Mouse (Mus musculus): ENCODE results near the gene Cdk19. TPM values are rescaled to one million over a fixed set of nuclear protein-coding genes. Genes with fewer than 3 reads are reported as not detected.
A peak's percentile ranks its signal among the peaks of the same experiment; 100 is the strongest.

Cdk19 gene
- total and polyA plus RNA-seq, 3 experiments: 3.3 to 4.7 (median 4.0) TPM

- Histone ChIP-seq H3K36me3 (replicated peaks in 1 of 2; ENCODE audit: control insufficient read depth in 1 of 2, insufficient read depth in 1 of 2, low read length in 1 of 2) (no peaks in the 10 kb centered on the region), H3K9ac (ENCODE audit: insufficient read depth, low read depth) (no peak overlapping the region), H3K27me3 (replicated peaks) (no peaks in the 10 kb centered on the region), H3K4me2 (ENCODE audit: insufficient read depth, low read depth, poor library complexity, severe bottlenecking) (no peak overlapping the region), H3K79me2 (replicated peaks; ENCODE audit: control insufficient read depth, extremely low read depth, insufficient read depth, poor library complexity, severe bottlenecking) (no peaks in the 10 kb centered on the region), H3K9me3 (replicated peaks; ENCODE audit: low read length) (no peaks in the 10 kb centered on the region), H3K27ac (ENCODE audit: insufficient read depth, low read depth) (no peak overlapping the region), H3K4me3 (replicated peaks in 1 of 3; ENCODE audit: low read depth in 2 of 3, low read length in 2 of 3, poor library complexity in 1 of 3) (no peak overlapping the region), H3K4me1 (ENCODE audit: control insufficient read depth in 1 of 2, insufficient read depth in 2 of 2) (peaks cover 0 to 4% of the 10 kb centered on the region in 2 experiments; a peak in 1 of 4 replicates)
- TF ChIP-seq MEF2A (IDR thresholded peaks at IDR 0.05; ENCODE audit: borderline replicate concordance, low read depth, low read length): no peak
- TF ChIP-seq MXI1 (IDR thresholded peaks at IDR 0.05; ENCODE audit: low read depth, low read length): no peak
- TF ChIP-seq MAFK (IDR thresholded peaks at IDR 0.05; ENCODE audit: insufficient replicate concordance, low read length): no peak
- no peak for TF ChIP-seq CHD1 (IDR thresholded peaks at IDR 0.05; ENCODE audit: low read depth, low read length)
- no peak for TF ChIP-seq ZMIZ1 (IDR thresholded peaks at IDR 0.05; ENCODE audit: low read depth, low read length)
- no peak for TF ChIP-seq POLR2AphosphoS2 (IDR thresholded peaks at IDR 0.05; ENCODE audit: low read depth, low read length)
- no peak for TF ChIP-seq NELFE (IDR thresholded peaks at IDR 0.05; ENCODE audit: low read depth, low read length)
- TF ChIP-seq USF1 (IDR thresholded peaks at IDR 0.05; ENCODE audit: low read depth, low read length): no peak
- dilution Hi-C loops (cut with MboI; ENCODE audit: extremely low pct_ligation_motif_present, extremely low pct_unique_long_range_greater_than_20kb, low sequenced_read_pairs): no loop called here
- DNase-seq (ENCODE audit: extremely low read depth): no peak
- in situ Hi-C loops (cut with MboI; ENCODE audit: low pct_ligation_motif_present, low pct_unique_long_range_greater_than_20kb, low sequenced_read_pairs): no loop called here
Observed at GRCm38 (mm10) chr10:40428633-40429032, 89.3 kb downstream of the Cdk19 start.

- H3K36me3 ChIP-seq (replicated peaks in 1 of 2; ENCODE audit: control insufficient read depth in 1 of 2, insufficient read depth in 1 of 2, low read length in 1 of 2): no peaks in the 10 kb centered on the region
- TF ChIP-seq IRF4 (IDR thresholded peaks at IDR 0.05; ENCODE audit: low read depth, low read length) (no peak), NRF1 (IDR thresholded peaks at IDR 0.05; ENCODE audit: low read depth, low read length) (no peak), RAD21 (IDR thresholded peaks at IDR 0.05; ENCODE audit: low read depth, low read length) (peak; percentile 23), CTCF (conservative IDR thresholded peaks at IDR 0.05 in 1 of 2, IDR thresholded peaks at IDR 0.05 in 1 of 2; ENCODE audit: low read depth in 2 of 2, low read length in 2 of 2) (peak in 1 of 2 experiments; percentile 46; a peak in 2 of 4 replicates), SMC3 (IDR thresholded peaks at IDR 0.05; ENCODE audit: low read depth, low read length) (peak; percentile 20), E2F4 (IDR thresholded peaks at IDR 0.05; ENCODE audit: insufficient replicate concordance, low read depth, low read length) (no peak)
Observed at GRCm38 (mm10) chr10:40429081-40429480, 89.7 kb downstream of the Cdk19 start.

GRCm38 (mm10) chr10:40430209-40430608 is 90.8 kb downstream of the Cdk19 start:
- Histone ChIP-seq H3K4me1 (ENCODE audit: control insufficient read depth in 1 of 2, insufficient read depth in 2 of 2) (peaks cover 0 to 11% of the 10 kb centered on the region in 2 experiments; a peak in 2 of 4 replicates), H3K27ac (ENCODE audit: insufficient read depth, low read depth) (no peak overlapping the region), H3K9me3 (replicated peaks; ENCODE audit: low read length) (no peaks in the 10 kb centered on the region), H3K9ac (ENCODE audit: insufficient read depth, low read depth) (no peak overlapping the region), H3K4me2 (ENCODE audit: insufficient read depth, low read depth, poor library complexity, severe bottlenecking) (no peak overlapping the region), H3K36me3 (replicated peaks in 1 of 2; ENCODE audit: control insufficient read depth in 1 of 2, insufficient read depth in 1 of 2, low read length in 1 of 2) (no peaks in the 10 kb centered on the region), H3K27me3 (replicated peaks) (no peaks in the 10 kb centered on the region), H3K4me3 (replicated peaks in 1 of 3; ENCODE audit: low read depth in 2 of 3, low read length in 2 of 3, poor library complexity in 1 of 3) (no peak overlapping the region), H3K79me2 (replicated peaks; ENCODE audit: control insufficient read depth, extremely low read depth, insufficient read depth, poor library complexity, severe bottlenecking) (no peaks in the 10 kb centered on the region)
- in situ Hi-C loops (cut with MboI; ENCODE audit: low pct_ligation_motif_present, low pct_unique_long_range_greater_than_20kb, low sequenced_read_pairs) (no loop called here), dilution Hi-C loops (cut with MboI; ENCODE audit: extremely low pct_ligation_motif_present, extremely low pct_unique_long_range_greater_than_20kb, low sequenced_read_pairs) (no loop called here)
- TF ChIP-seq MAFK (IDR thresholded peaks at IDR 0.05; ENCODE audit: insufficient replicate concordance, low read length) (no peak), ELF1 (IDR thresholded peaks at IDR 0.05; ENCODE audit: low read depth, low read length) (no peak), NELFE (IDR thresholded peaks at IDR 0.05; ENCODE audit: low read depth, low read length) (no peak), MYC (IDR thresholded peaks at IDR 0.05; ENCODE audit: low read depth, low read length) (no peak), JUN (IDR thresholded peaks at IDR 0.05; ENCODE audit: insufficient read depth, low read depth, low read length) (no peak), ZKSCAN1 (IDR thresholded peaks at IDR 0.05; ENCODE audit: borderline replicate concordance, low read depth, low read length) (no peak), CTCF (conservative IDR thresholded peaks at IDR 0.05 in 1 of 2, IDR thresholded peaks at IDR 0.05 in 1 of 2; ENCODE audit: low read depth in 2 of 2, low read length in 2 of 2) (no peak), BHLHE40 (IDR thresholded peaks at IDR 0.05; ENCODE audit: low read depth, low read length) (no peak), JUND (conservative IDR thresholded peaks at IDR 0.05; ENCODE audit: low read depth, low read length) (no peak), SMC3 (IDR thresholded peaks at IDR 0.05; ENCODE audit: low read depth, low read length) (no peak), HCFC1 (IDR thresholded peaks at IDR 0.05; ENCODE audit: low read depth, low read length) (no peak), ZMIZ1 (IDR thresholded peaks at IDR 0.05; ENCODE audit: low read depth, low read length) (no peak), CHD1 (IDR thresholded peaks at IDR 0.05; ENCODE audit: low read depth, low read length) (no peak), CHD2 (IDR thresholded peaks at IDR 0.05; ENCODE audit: low read length) (no peak), TCF12 (IDR thresholded peaks at IDR 0.05; ENCODE audit: low read depth, low read length) (no peak), MXI1 (IDR thresholded peaks at IDR 0.05; ENCODE audit: low read depth, low read length) (no peak)
- no peak for DNase-seq (ENCODE audit: extremely low read depth)

More at GRCm38 (mm10) chr10:40429081-40429480, 89.7 kb downstream of the Cdk19 start:
- H3K4me1 ChIP-seq (ENCODE audit: control insufficient read depth in 1 of 2, insufficient read depth in 2 of 2): peaks cover 0 to 8% of the 10 kb centered on the region in 2 experiments; a peak in 2 of 4 replicates
- no peak overlapping the region for H3K4me2 ChIP-seq (ENCODE audit: insufficient read depth, low read depth, poor library complexity, severe bottlenecking)
- H3K9ac ChIP-seq (ENCODE audit: insufficient read depth, low read depth): no peak overlapping the region
- no peak for DNase-seq (ENCODE audit: extremely low read depth)
- dilution Hi-C loops (cut with MboI; ENCODE audit: extremely low pct_ligation_motif_present, extremely low pct_unique_long_range_greater_than_20kb, low sequenced_read_pairs): no loop called here
- no peak overlapping the region for H3K4me3 ChIP-seq (replicated peaks in 1 of 3; ENCODE audit: low read depth in 2 of 3, low read length in 2 of 3, poor library complexity in 1 of 3)
- no peaks in the 10 kb centered on the region for H3K9me3 ChIP-seq (replicated peaks; ENCODE audit: low read length)
- H3K79me2 ChIP-seq (replicated peaks; ENCODE audit: control insufficient read depth, extremely low read depth, insufficient read depth, poor library complexity, severe bottlenecking): no peaks in the 10 kb centered on the region
- H3K27me3 ChIP-seq (replicated peaks): no peaks in the 10 kb centered on the region
- no peak overlapping the region for H3K27ac ChIP-seq (ENCODE audit: insufficient read depth, low read depth)
- in situ Hi-C loops (cut with MboI; ENCODE audit: low pct_ligation_motif_present, low pct_unique_long_range_greater_than_20kb, low sequenced_read_pairs): no loop called here

Data from CH12.LX (cell line).